Mouse (Mus musculus): ENCODE results near the gene Brca1. TPM values are rescaled to one million over a fixed set of nuclear protein-coding genes. Genes with fewer than 3 reads are reported as not detected.
A peak's percentile ranks its signal among the peaks of the same experiment; 100 is the strongest.

Gene Brca1
- polyA plus RNA-seq, 1 experiment from 2014 or later, result 14.1 TPM

DNA sequence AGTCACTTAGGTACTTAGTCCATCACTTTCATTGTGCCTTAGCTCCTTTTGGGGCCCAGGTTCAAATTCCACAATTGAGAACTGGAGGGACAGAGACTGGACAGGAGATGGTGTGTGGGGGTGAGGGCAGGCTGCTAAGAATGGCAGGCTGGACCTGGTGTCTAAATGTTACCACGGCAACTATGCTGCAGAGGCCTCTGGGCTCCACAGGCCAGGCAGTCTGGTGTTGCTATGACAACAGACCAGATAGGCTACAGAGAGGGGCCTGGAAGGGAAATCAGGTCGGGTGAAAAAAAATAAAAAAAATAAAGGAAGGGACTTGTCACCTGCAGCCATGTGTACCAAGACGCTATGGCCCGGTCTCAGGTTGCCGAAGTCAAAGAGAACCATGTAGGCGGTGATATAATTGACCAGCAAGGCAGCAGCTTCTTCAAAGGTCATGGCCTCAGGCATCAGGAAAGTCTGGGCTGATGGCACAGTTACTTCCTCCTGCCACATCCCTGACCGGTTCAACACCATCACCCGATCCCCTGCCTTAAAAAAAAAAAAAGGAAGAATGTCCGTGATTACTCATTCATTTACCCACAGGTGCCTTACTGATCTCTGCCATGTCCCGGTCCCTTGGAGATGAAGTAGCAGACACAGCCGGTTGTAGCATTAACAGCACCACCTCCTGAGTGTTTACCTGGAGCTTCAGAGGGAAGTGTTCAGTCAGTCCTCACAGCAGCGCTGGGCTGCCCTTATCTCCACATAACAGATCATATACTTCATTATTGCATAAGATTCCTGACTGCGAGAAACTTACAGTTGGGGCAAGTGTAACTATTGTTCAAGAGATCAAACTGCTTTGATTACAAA is 88.9 kb downstream of the Brca1 start:
- no peak for ATAC-seq (ENCODE audit: low read depth)
- peaks cover 26% of the 10 kb centered on the region for H3K4me1 ChIP-seq (replicated peaks; ENCODE audit: control insufficient read depth, insufficient read depth, low read length)
- no peak overlapping the region for H3K4me2 ChIP-seq (ENCODE audit: low read depth, low read length)
- WGBS, result 25% methylated on average over 13 of the region's 13 CpGs
- H3K36me3 ChIP-seq (ENCODE audit: control insufficient read depth, insufficient read depth, low read length), result 0 out of 2 replicates have a peak, but pooled peaks cover 7% of the 10 kb centered on the region
- no peaks in the 10 kb centered on the region for H3K27me3 ChIP-seq (ENCODE audit: control insufficient read depth, insufficient read depth, low read depth, low read length)
- no peak overlapping the region for H3K4me3 ChIP-seq (ENCODE audit: low read length)
- H3K9ac ChIP-seq (ENCODE audit: low read length), result no peak overlapping the region
- no peaks in the 10 kb centered on the region for H3K9me3 ChIP-seq (ENCODE audit: control insufficient read depth, low read length)
- no peak overlapping the region for H3K27ac ChIP-seq (ENCODE audit: low read length)

GRCm38 (mm10) chr11:101462141-101462540 is 89.6 kb downstream of the Brca1 start:
- Histone ChIP-seq H3K4me2 (ENCODE audit: low read depth, low read length) (no peak overlapping the region), H3K36me3 (ENCODE audit: control insufficient read depth, insufficient read depth, low read length) (0 out of 2 replicates have a peak, but pooled peaks cover 7% of the 10 kb centered on the region), H3K9me3 (ENCODE audit: control insufficient read depth, low read length) (no peaks in the 10 kb centered on the region), H3K4me1 (replicated peaks; ENCODE audit: control insufficient read depth, insufficient read depth, low read length) (peaks cover 23% of the 10 kb centered on the region), H3K27me3 (ENCODE audit: control insufficient read depth, insufficient read depth, low read depth, low read length) (no peaks in the 10 kb centered on the region), H3K9ac (ENCODE audit: low read length) (no peak overlapping the region), H3K27ac (ENCODE audit: low read length) (no peak overlapping the region), H3K4me3 (ENCODE audit: low read length) (no peak overlapping the region)
- no peak for ATAC-seq (ENCODE audit: low read depth)
- WGBS, result 79% methylated on average over 14 of the region's 14 CpGs

GRCm38 (mm10) chr11:101460321-101460720 is 91.4 kb downstream of the Brca1 start:
- WGBS, result 76% methylated on average over 15 of the region's 15 CpGs
- Histone ChIP-seq H3K4me2 (ENCODE audit: low read depth, low read length) (no peak overlapping the region), H3K9me3 (ENCODE audit: control insufficient read depth, low read length) (no peaks in the 10 kb centered on the region), H3K4me3 (ENCODE audit: low read length) (no peak overlapping the region), H3K4me1 (replicated peaks; ENCODE audit: control insufficient read depth, insufficient read depth, low read length) (peaks cover 16% of the 10 kb centered on the region; the same call in 1 of the 2 replicates), H3K36me3 (ENCODE audit: control insufficient read depth, insufficient read depth, low read length) (0 out of 2 replicates have a peak, but pooled peaks cover 7% of the 10 kb centered on the region), H3K9ac (ENCODE audit: low read length) (no peak overlapping the region), H3K27ac (ENCODE audit: low read length) (no peak overlapping the region), H3K27me3 (ENCODE audit: control insufficient read depth, insufficient read depth, low read depth, low read length) (no peaks in the 10 kb centered on the region)
- no peak for ATAC-seq (ENCODE audit: low read depth)

DNA sequence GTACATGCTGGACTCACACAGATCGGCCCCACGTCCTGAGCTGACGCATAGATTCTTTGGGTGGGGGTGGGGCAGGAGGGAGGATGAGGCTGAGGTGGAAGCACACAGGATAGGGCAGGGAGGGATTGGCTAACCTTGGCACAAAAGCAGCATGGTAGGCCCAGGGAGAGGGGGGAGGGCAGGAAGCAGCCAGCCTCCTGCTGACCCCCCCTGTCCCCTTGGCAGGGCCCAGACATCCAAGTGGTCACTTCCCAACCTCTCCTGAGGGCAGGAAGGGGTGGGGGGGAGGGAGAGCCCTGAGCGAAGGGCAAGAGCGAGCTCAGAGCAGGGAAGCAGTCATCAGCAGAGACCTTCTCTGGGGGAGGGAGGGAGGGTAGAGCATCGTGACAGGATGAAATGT is 92.0 kb downstream of the Brca1 start:
- Histone ChIP-seq H3K27ac (ENCODE audit: low read length) (no peak overlapping the region), H3K9me3 (ENCODE audit: control insufficient read depth, low read length) (no peaks in the 10 kb centered on the region), H3K36me3 (ENCODE audit: control insufficient read depth, insufficient read depth, low read length) (0 out of 2 replicates have a peak, but pooled peaks cover 7% of the 10 kb centered on the region), H3K4me2 (ENCODE audit: low read depth, low read length) (no peak overlapping the region), H3K4me3 (ENCODE audit: low read length) (no peak overlapping the region), H3K4me1 (replicated peaks; ENCODE audit: control insufficient read depth, insufficient read depth, low read length) (peaks cover 17% of the 10 kb centered on the region; the same call in 1 of the 2 replicates), H3K27me3 (ENCODE audit: control insufficient read depth, insufficient read depth, low read depth, low read length) (no peaks in the 10 kb centered on the region), H3K9ac (ENCODE audit: low read length) (no peak overlapping the region)
- ATAC-seq (ENCODE audit: low read depth), result peak; percentile 59
- WGBS, result 33% methylated on average over 6 of the region's 6 CpGs

- ATAC-seq (ENCODE audit: low read depth), result no peak
- Histone ChIP-seq H3K9ac (ENCODE audit: low read length) (no peak overlapping the region), H3K27me3 (ENCODE audit: control insufficient read depth, insufficient read depth, low read depth, low read length) (no peaks in the 10 kb centered on the region), H3K4me2 (ENCODE audit: low read depth, low read length) (no peak overlapping the region), H3K9me3 (ENCODE audit: control insufficient read depth, low read length) (no peaks in the 10 kb centered on the region), H3K4me3 (ENCODE audit: low read length) (no peak overlapping the region), H3K4me1 (replicated peaks; ENCODE audit: control insufficient read depth, insufficient read depth, low read length) (peaks cover 9% of the 10 kb centered on the region; the same call in 1 of the 2 replicates), H3K27ac (ENCODE audit: low read length) (no peak overlapping the region), H3K36me3 (ENCODE audit: control insufficient read depth, insufficient read depth, low read length) (0 out of 2 replicates have a peak, but pooled peaks cover 7% of the 10 kb centered on the region)
- 81% methylated on average over 12 of the region's 12 CpGs for WGBS
Observed at GRCm38 (mm10) chr11:101458217-101458616, 93.5 kb downstream of the Brca1 start.

DNA sequence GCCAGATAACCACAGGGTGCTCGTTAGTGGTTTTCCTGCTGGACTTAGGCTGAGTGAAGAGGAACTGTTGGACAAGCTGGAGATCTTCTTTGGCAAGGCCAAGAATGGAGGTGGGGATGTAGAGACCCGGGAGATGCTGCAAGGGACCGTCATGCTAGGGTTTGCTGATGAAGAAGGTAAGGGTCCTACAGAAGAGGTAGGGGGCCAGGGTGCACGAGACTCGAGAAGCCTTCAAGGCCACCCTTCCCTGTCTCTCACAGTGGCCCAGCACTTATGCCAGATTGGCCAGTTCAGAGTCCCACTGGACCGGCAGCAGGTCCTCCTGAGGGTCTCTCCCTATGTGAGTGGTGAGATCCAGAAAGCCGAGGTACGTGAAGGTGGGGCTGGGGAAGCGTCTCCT is 94.1 kb downstream of the Brca1 start:
- H3K27me3 ChIP-seq (ENCODE audit: control insufficient read depth, insufficient read depth, low read depth, low read length), result no peaks in the 10 kb centered on the region
- H3K4me1 ChIP-seq (replicated peaks; ENCODE audit: control insufficient read depth, insufficient read depth, low read length), result peaks cover 7% of the 10 kb centered on the region; the same call in 1 of the 2 replicates
- no peaks in the 10 kb centered on the region for H3K9me3 ChIP-seq (ENCODE audit: control insufficient read depth, low read length)
- 89% methylated on average over 9 of the region's 9 CpGs for WGBS
- H3K4me3 ChIP-seq (ENCODE audit: low read length), result no peak overlapping the region
- H3K9ac ChIP-seq (ENCODE audit: low read length), result no peak overlapping the region
- H3K4me2 ChIP-seq (ENCODE audit: low read depth, low read length), result no peak overlapping the region
- H3K36me3 ChIP-seq (ENCODE audit: control insufficient read depth, insufficient read depth, low read length), result 0 out of 2 replicates have a peak, but pooled peaks cover 7% of the 10 kb centered on the region
- no peak for ATAC-seq (ENCODE audit: low read depth)
- no peak overlapping the region for H3K27ac ChIP-seq (ENCODE audit: low read length)

DNA sequence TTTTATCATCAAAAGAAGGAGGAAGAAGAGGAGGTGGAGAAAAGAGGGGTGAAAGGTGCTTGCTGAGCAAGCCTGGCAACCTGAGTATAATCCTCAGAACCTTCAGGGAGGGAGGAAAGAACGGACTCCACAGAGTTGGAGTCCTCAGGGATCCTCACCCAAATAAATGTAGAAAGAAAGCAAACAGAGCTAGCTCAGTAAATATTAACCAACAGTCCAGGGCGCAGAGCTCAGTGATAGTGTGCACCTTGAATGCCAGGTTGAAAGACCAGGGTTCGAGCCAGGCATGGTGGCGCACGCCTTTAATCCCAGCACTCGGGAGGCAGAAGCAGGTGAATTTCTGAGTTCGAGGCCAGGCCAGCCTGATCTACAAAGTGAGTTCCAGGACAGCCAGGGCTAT is 96.1 kb downstream of the Brca1 start:
- H3K4me2 ChIP-seq (ENCODE audit: low read depth, low read length), result no peak overlapping the region
- 0 out of 2 replicates have a peak, but pooled peaks cover 7% of the 10 kb centered on the region for H3K36me3 ChIP-seq (ENCODE audit: control insufficient read depth, insufficient read depth, low read length)
- no peak for ATAC-seq (ENCODE audit: low read depth)
- no peaks in the 10 kb centered on the region for H3K27me3 ChIP-seq (ENCODE audit: control insufficient read depth, insufficient read depth, low read depth, low read length)
- WGBS, result 69% methylated on average over 7 of the region's 7 CpGs
- no peak overlapping the region for H3K4me3 ChIP-seq (ENCODE audit: low read length)
- peaks cover 4% of the 10 kb centered on the region; the same call in 1 of the 2 replicates for H3K4me1 ChIP-seq (replicated peaks; ENCODE audit: control insufficient read depth, insufficient read depth, low read length)
- no peaks in the 10 kb centered on the region for H3K9me3 ChIP-seq (ENCODE audit: control insufficient read depth, low read length)
- no peak overlapping the region for H3K9ac ChIP-seq (ENCODE audit: low read length)
- H3K27ac ChIP-seq (ENCODE audit: low read length), result no peak overlapping the region

GRCm38 (mm10) chr11:101454702-101455101 is 97.1 kb downstream of the Brca1 start:
- H3K4me1 ChIP-seq (replicated peaks; ENCODE audit: control insufficient read depth, insufficient read depth, low read length), result peaks cover 4% of the 10 kb centered on the region; the same call in 1 of the 2 replicates

GRCm38 (mm10) chr11:101452093-101452774 is 99.5 kb downstream of the Brca1 start:
- no peak for ATAC-seq (ENCODE audit: low read depth)
- Histone ChIP-seq H3K4me1 (replicated peaks; ENCODE audit: control insufficient read depth, insufficient read depth, low read length) (peaks cover 14% of the 10 kb centered on the region; the same call in 1 of the 2 replicates), H3K9me3 (ENCODE audit: control insufficient read depth, low read length) (no peaks in the 10 kb centered on the region), H3K4me2 (ENCODE audit: low read depth, low read length) (no peak overlapping the region), H3K27ac (ENCODE audit: low read length) (no peak overlapping the region), H3K4me3 (ENCODE audit: low read length) (no peak overlapping the region), H3K27me3 (ENCODE audit: control insufficient read depth, insufficient read depth, low read depth, low read length) (no peaks in the 10 kb centered on the region), H3K9ac (ENCODE audit: low read length) (no peak overlapping the region), H3K36me3 (ENCODE audit: control insufficient read depth, insufficient read depth, low read length) (no peaks in the 10 kb centered on the region)
- WGBS, result 57% methylated on average over 10 of the region's 10 CpGs

More at GRCm38 (mm10) chr11:101454702-101455101, 97.1 kb downstream of the Brca1 start:
- H3K9ac ChIP-seq (ENCODE audit: low read length), result no peak overlapping the region
- H3K36me3 ChIP-seq (ENCODE audit: control insufficient read depth, insufficient read depth, low read length), result 0 out of 2 replicates have a peak, but pooled peaks cover 2% of the 10 kb centered on the region
- no peaks in the 10 kb centered on the region for H3K9me3 ChIP-seq (ENCODE audit: control insufficient read depth, low read length)
- no peak overlapping the region for H3K4me2 ChIP-seq (ENCODE audit: low read depth, low read length)
- no peak overlapping the region for H3K4me3 ChIP-seq (ENCODE audit: low read length)
- 63% methylated on average over 6 of the region's 6 CpGs for WGBS
- peak overlapping the region; percentile 10; the same call in 1 of the 2 replicates for H3K27ac ChIP-seq (ENCODE audit: low read length)
- no peak for ATAC-seq (ENCODE audit: low read depth)
- H3K27me3 ChIP-seq (ENCODE audit: control insufficient read depth, insufficient read depth, low read depth, low read length), result no peaks in the 10 kb centered on the region

Data from lung, embryonic 16.5 days (tissue).